Mouse (Mus musculus) left cerebral cortex, adult 8-10 months (tissue): ENCODE measurements around the gene Gpc2. TPM values are rescaled to one million over a fixed set of nuclear protein-coding genes. Genes with fewer than 3 reads are reported as not detected.

Experiments
- DNase-seq, 2 experiments: peaks; one replicate each; pipeline ENCODE4 v3.0.0; 2022; ENCODE audit warnings: low spot score in 2 of 2
- total RNA-seq, 4 experiments: library from RNA; stranded (reverse); gene quantifications; 2 replicates each; pipeline ENCODE4 v1.2.4; 2022

Gpc2 gene
- total RNA-seq = 1 to 10 TPM in 3 of 4 experiments, under 1 TPM in 1; 0.94 to 1.7 (median 1.3) TPM

DNA sequence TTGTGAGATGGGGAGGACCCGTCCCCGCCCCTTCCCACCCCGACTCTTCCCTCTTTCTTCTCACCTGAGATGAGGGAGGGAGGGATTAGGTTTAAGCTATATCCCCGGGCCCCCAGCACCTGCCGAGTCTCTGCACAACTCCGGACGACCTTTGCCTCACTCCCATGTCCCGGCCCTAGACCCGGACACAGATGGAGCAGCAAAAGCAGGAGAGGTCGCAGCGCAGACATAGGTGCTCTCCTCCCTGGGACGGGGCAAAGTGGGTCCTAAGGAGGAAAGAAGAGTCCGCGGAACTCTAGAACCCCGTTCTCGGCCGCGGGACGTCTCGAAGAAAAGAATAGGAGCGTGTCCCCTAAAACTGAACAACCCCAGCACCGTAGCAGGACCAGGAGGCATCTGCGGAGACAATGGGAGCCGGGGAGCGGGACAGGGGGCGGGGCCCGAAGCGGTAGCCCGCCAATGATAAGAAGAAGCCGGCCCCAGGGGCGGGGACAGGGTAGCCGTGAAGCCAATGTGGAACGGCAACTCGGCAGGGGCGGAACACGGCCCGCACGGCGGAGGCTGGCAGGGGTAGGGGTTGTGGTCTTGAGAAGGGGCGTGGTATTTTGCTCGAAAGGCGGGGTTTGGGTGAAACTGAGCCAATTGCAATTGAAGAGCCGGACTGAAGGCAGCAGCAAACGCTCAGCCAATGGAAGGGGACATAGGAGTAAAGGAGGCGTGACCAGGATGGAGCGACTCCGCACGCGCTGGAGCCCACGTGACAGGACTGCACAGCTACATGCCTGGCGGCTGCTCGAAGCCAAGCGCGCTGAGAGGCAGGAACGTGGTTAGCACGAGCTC lies at the start of gene Gpc2, which contains the start of the genes Gm43720 and Stag3:
Gpc2 (minus strand) TSS at position 421 of the 840 bp plus-strand sequence.
Gm43720 (minus strand) TSS at position 374 of the 840 bp plus-strand sequence.
Stag3 (plus strand) TSS at position 656 of the 840 bp plus-strand sequence.
- DNase-seq = peak; percentile 50 to 67

DNA sequence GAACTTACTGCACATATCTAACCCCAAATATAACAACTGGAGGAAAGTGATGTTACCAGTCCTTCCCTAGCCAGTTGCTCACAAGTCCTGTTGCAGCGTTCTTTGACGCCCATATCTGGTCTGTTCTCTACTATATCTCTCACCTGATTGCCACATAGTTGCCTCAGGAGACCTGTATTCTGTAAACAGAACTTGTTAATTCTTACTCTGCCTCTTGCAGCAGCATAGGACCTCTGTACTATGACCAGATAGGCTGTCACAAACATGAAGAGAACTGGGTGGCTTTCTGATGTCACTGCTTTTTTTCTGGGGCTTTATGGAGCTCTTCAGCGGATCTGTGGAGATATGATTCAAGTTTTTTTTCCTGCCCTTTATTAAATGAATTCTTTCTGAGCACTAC lies 33.0 kb upstream of the Gpc2 start:
- no peak for DNase-seq

DNA sequence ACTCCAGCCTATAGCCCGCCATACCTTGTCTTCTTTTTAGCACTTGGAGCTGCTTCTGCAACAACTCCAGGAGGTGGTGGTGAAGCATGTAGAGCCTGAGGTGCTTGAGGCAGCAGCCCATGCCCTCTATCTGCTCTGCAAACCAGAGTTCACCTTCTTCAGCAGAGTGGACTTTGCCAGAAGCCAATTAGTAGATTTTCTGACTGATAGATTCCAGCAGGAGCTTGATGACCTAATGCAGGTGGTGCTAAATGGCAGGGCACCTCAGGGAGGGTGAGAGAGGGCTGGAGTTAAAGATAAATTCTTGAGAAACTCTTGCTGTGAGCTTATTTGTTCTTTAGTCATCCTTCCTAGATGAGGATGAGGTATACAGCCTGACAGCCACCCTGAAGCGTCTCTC lies 19.8 kb upstream of the Gpc2 start:
- DNase-seq = no peak

DNA sequence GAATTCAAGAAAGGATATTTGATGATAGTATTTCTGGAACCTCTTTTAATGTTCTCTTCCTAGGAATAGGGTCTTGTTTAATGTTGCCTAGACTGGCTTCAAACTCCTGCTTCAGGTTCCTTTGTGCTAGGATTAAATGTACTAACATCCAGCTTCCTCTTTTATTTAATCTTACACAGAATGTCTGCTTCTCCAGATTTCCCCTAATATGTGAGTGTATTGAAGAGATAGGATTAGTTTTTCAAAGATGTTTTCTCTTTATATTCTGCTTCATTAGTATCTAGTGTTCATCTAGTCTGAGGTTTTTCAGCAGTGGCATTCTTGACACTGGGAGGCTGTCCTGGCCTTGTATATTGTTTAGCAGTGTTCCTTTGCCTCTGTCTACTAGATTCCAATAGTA lies 14.4 kb upstream of the Gpc2 start:
- DNase-seq = no peak

GRCm38 (mm10) chr5:138291638-138292037 lies 11.8 kb upstream of the Gpc2 start:
- no peak for DNase-seq

DNA sequence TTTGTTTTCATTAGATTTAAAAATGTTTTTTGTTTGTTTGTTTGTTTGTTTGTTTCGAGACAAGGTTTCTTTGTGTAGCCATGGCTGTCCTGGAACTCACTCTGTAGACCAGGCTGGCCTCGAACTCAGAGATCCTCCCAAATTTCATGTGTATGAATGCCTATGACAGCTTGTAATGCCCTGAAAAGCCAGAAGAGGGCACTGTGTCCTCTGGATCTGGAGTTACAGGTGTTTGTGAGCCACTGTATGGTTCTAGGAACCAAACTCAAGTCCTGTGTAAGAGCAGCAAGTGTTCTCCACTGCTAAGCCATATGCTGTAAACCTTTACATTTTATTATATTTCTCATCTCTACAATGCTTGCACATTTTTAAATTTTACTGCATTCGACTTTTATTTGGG lies 8.1 kb upstream of the Gpc2 start:
- no peak for DNase-seq

DNA sequence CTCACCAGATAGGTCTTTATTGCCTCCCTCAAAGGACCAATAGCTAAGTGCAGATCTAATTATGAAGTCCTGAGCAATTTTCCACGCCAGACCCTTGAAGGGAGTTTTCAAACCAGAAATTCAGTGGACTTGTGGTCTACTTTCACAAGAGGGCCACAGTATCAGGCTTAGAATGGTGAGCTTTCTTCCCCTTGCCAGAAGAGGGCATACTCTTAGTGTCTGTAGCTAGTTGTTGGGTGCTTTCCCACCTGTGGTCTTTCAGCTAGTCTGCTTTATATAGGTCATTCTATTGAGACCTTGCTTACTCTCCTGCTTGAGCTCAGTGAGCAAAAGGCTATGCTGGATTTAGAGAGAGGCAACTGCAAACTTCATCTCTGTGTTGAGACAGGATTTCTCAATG lies 3.7 kb upstream of the Gpc2 start:
- DNase-seq = no peak

- DNase-seq = no peak
Measured at GRCm38 (mm10) chr5:138281798-138282197, 2.0 kb upstream of the Gpc2 start.

DNA sequence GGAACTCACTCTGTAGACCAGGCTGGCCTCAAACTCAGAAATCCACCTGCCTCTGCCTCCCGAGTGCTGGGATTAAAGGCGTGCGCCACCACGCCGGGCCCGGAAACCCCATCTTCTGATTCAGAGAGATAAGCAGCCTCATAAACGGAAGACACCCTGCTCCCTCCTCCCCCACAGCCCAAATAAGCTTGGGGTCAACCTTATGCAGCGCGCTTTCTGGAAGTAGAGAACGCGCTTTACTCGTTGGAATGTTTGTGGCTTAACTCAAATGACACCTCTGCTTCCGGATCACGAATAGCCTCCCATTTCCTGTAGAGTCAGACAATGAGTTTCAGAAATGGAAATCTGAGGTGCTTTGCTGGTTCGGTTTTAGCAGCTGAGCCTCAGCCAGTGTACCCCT lies 1.0 kb upstream of the Gpc2 start:
- no peak for DNase-seq

DNA sequence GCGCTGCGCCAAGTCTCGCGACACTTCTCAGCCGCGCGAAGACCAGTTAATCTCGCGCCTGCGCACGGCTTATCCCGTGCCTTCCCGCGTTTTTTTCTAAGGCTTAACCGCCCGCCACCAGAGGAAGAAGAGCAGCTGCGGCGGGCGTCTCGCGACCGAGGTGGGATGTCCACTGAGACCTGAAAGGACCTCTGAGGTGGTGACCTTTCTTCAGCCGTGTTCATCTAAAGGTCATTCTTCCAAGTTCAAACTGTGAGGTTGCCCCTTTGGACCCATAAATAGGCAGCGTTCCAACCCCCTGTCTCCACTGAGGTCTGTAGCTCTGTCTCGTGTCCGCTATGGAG lies 592 bp upstream of the Gpc2 start:
- no peak for DNase-seq

GRCm38 (mm10) chr5:138277994-138278393 lies 1.8 kb downstream of the Gpc2 start:
- DNase-seq = no peak

GRCm38 (mm10) chr5:138275216-138276050 lies 4.4 kb downstream of the Gpc2 start:
- DNase-seq = no peak

- DNase-seq = no peak
Measured at GRCm38 (mm10) chr5:138274186-138274585, 5.6 kb downstream of the Gpc2 start.

DNA sequence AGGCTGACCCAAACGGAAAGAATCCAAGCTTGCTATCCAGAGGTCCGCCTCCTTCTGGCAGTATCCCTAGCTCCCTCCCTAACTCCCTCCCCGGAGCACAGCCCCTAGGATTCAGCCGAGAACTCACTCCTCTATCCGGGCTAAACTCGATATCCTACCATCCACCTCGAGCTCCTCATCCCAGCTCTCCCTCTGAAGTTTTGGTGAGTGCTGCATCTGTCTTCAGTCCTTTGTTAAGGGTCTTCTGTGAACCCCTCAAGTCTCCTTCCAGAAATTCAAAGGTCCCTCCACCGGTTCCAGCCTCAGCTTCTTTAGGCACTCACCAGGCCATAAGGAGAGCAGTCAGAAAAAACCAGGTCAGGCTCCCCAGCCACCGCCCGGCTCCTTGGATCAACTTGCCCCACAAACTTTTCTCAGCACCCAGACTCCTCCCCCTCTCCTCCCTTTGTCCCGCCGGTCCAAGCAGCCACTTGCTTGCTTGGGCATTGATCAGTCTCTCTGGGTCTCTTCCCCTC lies 7.3 kb downstream of the Gpc2 start, which contains the start of gene Gal3st4:
Gal3st4 (minus strand) TSS at position 432 of the 515 bp plus-strand sequence.
- DNase-seq = no peak

GRCm38 (mm10) chr5:138271232-138271631 lies 8.6 kb downstream of the Gpc2 start:
- no peak for DNase-seq

GRCm38 (mm10) chr5:138268980-138269379 lies 10.8 kb downstream of the Gpc2 start:
- DNase-seq = no peak

GRCm38 (mm10) chr5:138267114-138267513 lies 12.7 kb downstream of the Gpc2 start:
- DNase-seq = peak in 1 of 2 experiments; percentile 4

DNA sequence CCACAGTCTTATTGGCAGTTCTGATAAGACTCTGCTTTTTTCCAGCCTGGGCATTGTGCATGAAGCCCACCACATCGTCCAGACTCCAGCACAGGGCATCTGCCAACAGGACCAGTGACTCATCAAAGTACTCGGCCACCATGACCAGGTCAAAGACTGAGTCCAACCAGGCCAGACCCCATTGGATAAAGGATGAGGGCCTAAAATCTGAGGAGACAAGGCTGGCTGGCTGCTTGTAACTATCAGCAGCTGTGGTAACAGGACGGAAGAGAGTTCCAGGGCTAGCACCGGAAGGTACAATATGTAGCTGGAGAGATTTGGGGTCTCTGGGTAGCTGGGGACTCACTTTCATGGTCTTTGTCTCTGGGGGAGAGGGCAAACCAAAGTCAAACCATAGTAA lies 14.1 kb downstream of the Gpc2 start:
- DNase-seq = peak in 1 of 2 experiments; percentile 5

GRCm38 (mm10) chr5:138264207-138264578 lies 15.6 kb downstream of the Gpc2 start:
- DNase-seq = no peak

- peak; percentile 78 to 89 for DNase-seq
Measured at GRCm38 (mm10) chr5:138263260-138264206, 16.3 kb downstream of the Gpc2 start, which contains the start of gene BC037034. Gene BC037034 (minus strand): TSS chr5:138264033.
